Mouse (Mus musculus) myocyte (in vitro differentiated cells): ENCODE measurements around the gene Tas2r119. TPM values are rescaled to one million over a fixed set of nuclear protein-coding genes. Genes with fewer than 3 reads are reported as not detected.
A peak's percentile ranks its signal among the peaks of the same experiment; 100 is the strongest.
"Not testable (repeated sequence)": the region's sequence is repeated elsewhere in the genome, so short reads cannot be mapped to it uniquely, and the experiment has no call there.

Experiments
- H3K27me3 ChIP-seq: one replicate; pipeline ENCODE4 v1.6.1; 2011; ENCODE audit not compliant: control insufficient read depth, insufficient read depth, insufficient read length
- H3K36me3 ChIP-seq: one replicate; pipeline ENCODE4 v1.6.1; 2011; ENCODE audit not compliant: control insufficient read depth, insufficient read depth
- H3K4me2 ChIP-seq: one replicate; pipeline ENCODE4 v1.6.1; 2011; ENCODE audit warnings: low read depth, control low read depth
- H3K4me3 ChIP-seq: one replicate; pipeline ENCODE4 v1.5.1; 2011; ENCODE audit warnings: mild to moderate bottlenecking, control low read depth, moderate library complexity
- H3K79me2 ChIP-seq: one replicate; pipeline ENCODE4 v1.6.1; 2011; ENCODE audit not compliant: control insufficient read depth, insufficient read depth
- H3ac ChIP-seq: one replicate; pipeline ENCODE4 v1.6.1; 2011; ENCODE audit not compliant: control insufficient read depth, insufficient read length
- CEBPB ChIP-seq: IDR thresholded peaks from 2 replicates; pipeline ENCODE4 v1.6.1; 2011; ENCODE audit warnings: mild to moderate bottlenecking, moderate library complexity; ENCODE audit not compliant: poor library complexity, insufficient read depth, severe bottlenecking
- E2F4 ChIP-seq: IDR thresholded peaks from one replicate; pipeline ENCODE4 v1.6.1; 2011; ENCODE audit warnings: mild to moderate bottlenecking, control low read depth, moderate library complexity; ENCODE audit not compliant: insufficient read depth
- MAX ChIP-seq: IDR thresholded peaks from one replicate; pipeline ENCODE4 v1.6.1; 2011; ENCODE audit warnings: low read depth, mild to moderate bottlenecking, control low read depth
- MYOD1 ChIP-seq, 3 experiments: IDR thresholded peaks; one replicate each; pipeline ENCODE4 v1.6.1; 2011; ENCODE audit warnings: control low read depth in 2 of 3, low read depth in 2 of 3, mild to moderate bottlenecking in 2 of 3, moderate library complexity in 1 of 3; ENCODE audit not compliant: insufficient read length in 2 of 3, control insufficient read depth in 1 of 3
- MYOG ChIP-seq, 3 experiments: IDR thresholded peaks; one replicate each; pipeline ENCODE4 v1.6.1; 2011; ENCODE audit warnings: control low read depth in 2 of 3, low read depth in 2 of 3, mild to moderate bottlenecking in 2 of 3; ENCODE audit not compliant: insufficient read length in 2 of 3, control insufficient read depth in 1 of 3, insufficient read depth in 1 of 3
- POLR2A ChIP-seq: IDR thresholded peaks from one replicate; pipeline ENCODE4 v1.6.1; 2011; ENCODE audit warnings: low read depth, mild to moderate bottlenecking, control low read depth, moderate library complexity; ENCODE audit not compliant: insufficient read length
- POLR2AphosphoS2 ChIP-seq: IDR thresholded peaks from one replicate; pipeline ENCODE4 v1.6.1; 2011; ENCODE audit warnings: low read depth, control low read depth; ENCODE audit not compliant: insufficient read length
- REST ChIP-seq: IDR thresholded peaks from one replicate; pipeline ENCODE4 v1.6.1; 2011; ENCODE audit warnings: mild to moderate bottlenecking, control low read depth, moderate library complexity; ENCODE audit not compliant: insufficient read depth, insufficient read length
- SRF ChIP-seq: IDR thresholded peaks from one replicate; pipeline ENCODE4 v1.6.1; 2011; ENCODE audit warnings: low read depth; ENCODE audit not compliant: control insufficient read depth, insufficient read length
- TCF12 ChIP-seq: IDR thresholded peaks from one replicate; pipeline ENCODE4 v1.6.1; 2011; ENCODE audit warnings: mild to moderate bottlenecking, control low read depth; ENCODE audit not compliant: poor library complexity, insufficient read depth, severe bottlenecking
- TCF3 ChIP-seq: IDR thresholded peaks from one replicate; pipeline ENCODE4 v1.6.1; 2011; ENCODE audit warnings: low read depth, control low read depth; ENCODE audit not compliant: insufficient read length
- USF1 ChIP-seq: IDR thresholded peaks from one replicate; pipeline ENCODE4 v1.6.1; 2011; ENCODE audit warnings: low read depth, mild to moderate bottlenecking, control low read depth, moderate library complexity
- polyA plus RNA-seq: library from polyadenylated mRNA; unstranded; fragments of >200 nt; fragmentation: generic; extraction: Trizol; gene quantifications from one replicate; pipeline ENCODE4 v1.2.1, GENCODE M21; 2012; ENCODE audit warnings: missing spikeins

The Tas2r119 gene
- polyA plus RNA-seq, 1 experiment, result not detected

- Histone ChIP-seq H3K4me3 (no peak overlapping the region), H3K36me3 (no peaks in the 10 kb centered on the region), H3ac (no peak overlapping the region), H3K4me2 (no peak overlapping the region), H3K79me2 (no peaks in the 10 kb centered on the region), H3K27me3 (no peaks in the 10 kb centered on the region)
- TF ChIP-seq MAX (no peak), MYOD1 (IDR thresholded peaks at IDR 0.05; ENCODE audit: control insufficient read depth in 1 of 3, insufficient read length in 2 of 3, low read depth in 2 of 3) (peak in 1 of 3 experiments; percentile 75)
Measured at GRCm38 (mm10) chr15:32204908-32205307, 27.8 kb downstream of the Tas2r119 start.

DNA sequence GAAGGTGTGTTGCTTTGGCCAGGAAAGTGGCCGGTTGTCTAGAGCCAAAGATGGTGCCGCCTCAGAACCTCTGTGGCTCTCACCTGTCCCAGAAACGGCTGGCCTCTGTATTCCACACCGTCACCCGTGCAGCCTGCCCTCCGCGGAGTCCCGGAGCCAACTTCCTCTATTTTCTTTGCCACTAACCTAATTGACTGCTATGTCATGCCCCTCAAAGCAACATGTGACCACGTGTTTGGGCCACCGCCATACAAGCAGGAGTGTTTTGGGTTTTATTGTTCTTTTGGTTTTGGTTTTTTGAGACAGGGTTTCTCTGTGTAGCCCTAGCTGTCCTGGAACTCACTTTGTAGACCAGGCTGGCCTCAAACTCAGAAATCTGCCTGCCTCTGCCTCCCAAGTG lies 37.6 kb downstream of the Tas2r119 start:
- not testable (repeated sequence) for H3K36me3 ChIP-seq, H3ac ChIP-seq, H3K79me2 ChIP-seq, H3K27me3 ChIP-seq, H3K4me2 ChIP-seq, H3K4me3 ChIP-seq

- Histone ChIP-seq H3K36me3 (no peaks in the 10 kb centered on the region), H3K27me3 (peaks cover 13% of the 10 kb centered on the region), H3ac (no peak overlapping the region), H3K4me2 (no peak overlapping the region), H3K4me3 (no peak overlapping the region), H3K79me2 (no peaks in the 10 kb centered on the region)
- no peak for TF ChIP-seq MYOD1 (IDR thresholded peaks at IDR 0.05; ENCODE audit: control insufficient read depth in 1 of 3, insufficient read length in 2 of 3, low read depth in 2 of 3)
- TF ChIP-seq POLR2A, result no peak
- TF ChIP-seq REST, result no peak
- TF ChIP-seq POLR2AphosphoS2, result no peak
- no peak for TF ChIP-seq MYOG (IDR thresholded peaks at IDR 0.05; ENCODE audit: control insufficient read depth in 1 of 3, insufficient read depth in 1 of 3, insufficient read length in 2 of 3, low read depth in 2 of 3)
- no peak for TF ChIP-seq E2F4
- no peak for TF ChIP-seq TCF3
- no peak for TF ChIP-seq USF1
- no peak for TF ChIP-seq TCF12
- no peak for TF ChIP-seq SRF
- no peak for TF ChIP-seq CEBPB
- TF ChIP-seq MAX, result no peak
Measured at GRCm38 (mm10) chr15:32223028-32223427, 45.9 kb downstream of the Tas2r119 start.

DNA sequence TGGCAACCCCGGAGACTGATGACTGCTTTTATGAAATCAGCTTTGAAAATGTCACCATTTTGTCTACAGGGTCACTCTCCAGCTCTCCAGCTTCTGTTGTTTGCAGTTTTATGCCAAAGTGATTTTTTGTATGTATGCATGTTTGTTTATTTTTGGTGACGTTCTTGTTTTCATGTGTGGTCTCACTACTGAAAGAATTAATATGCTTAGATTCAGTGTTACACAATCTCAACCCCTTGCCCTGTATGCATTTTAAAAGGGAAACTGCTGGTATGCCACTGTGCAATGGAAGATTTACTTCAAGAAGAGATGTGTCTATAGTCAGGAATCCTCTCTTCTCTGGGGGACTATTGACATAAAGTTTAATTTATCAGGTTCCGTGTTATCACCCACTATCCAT lies 48.3 kb downstream of the Tas2r119 start:
- peaks cover 6% of the 10 kb centered on the region for H3K27me3 ChIP-seq
- H3ac ChIP-seq, result no peak overlapping the region
- no peak overlapping the region for H3K4me2 ChIP-seq
- no peaks in the 10 kb centered on the region for H3K36me3 ChIP-seq
- TF ChIP-seq USF1 (no peak), TCF12 (no peak), REST (no peak), TCF3 (no peak), MYOG (IDR thresholded peaks at IDR 0.05; ENCODE audit: control insufficient read depth in 1 of 3, insufficient read depth in 1 of 3, insufficient read length in 2 of 3, low read depth in 2 of 3) (no peak), SRF (no peak), E2F4 (no peak), POLR2AphosphoS2 (no peak), MAX (no peak), MYOD1 (IDR thresholded peaks at IDR 0.05; ENCODE audit: control insufficient read depth in 1 of 3, insufficient read length in 2 of 3, low read depth in 2 of 3) (no peak), CEBPB (no peak), POLR2A (no peak)
- H3K4me3 ChIP-seq, result no peak overlapping the region
- H3K79me2 ChIP-seq, result no peaks in the 10 kb centered on the region

DNA sequence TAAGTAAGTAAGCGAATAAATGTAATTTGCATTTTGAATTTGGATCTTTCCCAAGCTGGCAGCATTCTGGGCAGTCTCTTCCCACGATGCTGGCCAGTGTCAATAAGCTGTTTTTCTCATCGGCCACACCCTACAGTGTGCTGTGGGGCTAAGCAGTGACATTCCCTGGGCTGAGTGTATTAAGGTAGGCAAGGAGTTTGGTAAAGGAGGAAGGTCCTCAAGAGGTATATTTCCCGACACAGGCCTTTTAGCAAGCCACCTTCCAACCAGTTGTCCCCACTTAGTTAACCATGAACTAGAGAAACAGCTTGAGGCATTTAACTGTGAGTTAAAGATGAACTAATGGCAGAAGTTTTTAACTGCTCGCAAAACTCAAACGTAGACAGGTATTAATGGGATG lies 49.3 kb downstream of the Tas2r119 start:
- Histone ChIP-seq H3K79me2 (no peaks in the 10 kb centered on the region), H3K27me3 (peaks cover 6% of the 10 kb centered on the region), H3K4me3 (no peak overlapping the region), H3ac (no peak overlapping the region), H3K4me2 (no peak overlapping the region), H3K36me3 (no peaks in the 10 kb centered on the region)
- no peak for TF ChIP-seq REST
- no peak for TF ChIP-seq POLR2A
- TF ChIP-seq MYOG (IDR thresholded peaks at IDR 0.05; ENCODE audit: control insufficient read depth in 1 of 3, insufficient read depth in 1 of 3, insufficient read length in 2 of 3, low read depth in 2 of 3), result no peak
- TF ChIP-seq MYOD1 (IDR thresholded peaks at IDR 0.05; ENCODE audit: control insufficient read depth in 1 of 3, insufficient read length in 2 of 3, low read depth in 2 of 3), result no peak
- TF ChIP-seq TCF3, result no peak
- no peak for TF ChIP-seq POLR2AphosphoS2
- TF ChIP-seq USF1, result no peak

DNA sequence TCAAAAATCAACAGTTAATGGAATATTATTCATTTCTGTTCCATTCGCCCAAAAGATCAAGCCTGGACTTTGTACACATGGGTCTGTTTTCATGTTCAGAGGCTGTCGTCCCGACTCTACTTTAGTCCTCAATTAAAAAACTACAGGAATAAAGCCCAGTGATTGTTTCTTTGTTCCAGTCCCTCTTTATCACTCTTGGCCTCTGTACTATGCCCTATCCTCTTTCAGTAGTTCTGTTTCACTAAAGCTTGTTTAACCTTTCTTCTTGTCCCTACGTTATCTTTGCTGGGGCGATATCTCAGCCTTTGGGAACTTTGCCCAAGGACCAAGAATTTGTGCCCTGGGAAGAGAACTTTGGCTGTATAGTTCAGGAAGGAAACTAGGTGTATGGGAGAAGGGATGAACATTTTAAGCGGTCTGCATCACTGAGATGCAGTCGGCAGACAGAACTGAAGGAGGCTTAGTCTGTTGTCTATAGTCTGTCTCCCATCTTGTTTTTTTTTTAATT lies 49.9 kb downstream of the Tas2r119 start:
- TF ChIP-seq USF1 (no peak), MYOD1 (IDR thresholded peaks at IDR 0.05; ENCODE audit: control insufficient read depth in 1 of 3, insufficient read length in 2 of 3, low read depth in 2 of 3) (no peak), POLR2AphosphoS2 (no peak), MAX (no peak), TCF12 (no peak), POLR2A (no peak), TCF3 (no peak), E2F4 (no peak), SRF (no peak), REST (no peak), CEBPB (no peak), MYOG (IDR thresholded peaks at IDR 0.05; ENCODE audit: control insufficient read depth in 1 of 3, insufficient read depth in 1 of 3, insufficient read length in 2 of 3, low read depth in 2 of 3) (no peak)
- Histone ChIP-seq H3ac (no peak overlapping the region), H3K4me2 (no peak overlapping the region), H3K4me3 (no peak overlapping the region), H3K36me3 (no peaks in the 10 kb centered on the region), H3K27me3 (peaks cover 6% of the 10 kb centered on the region), H3K79me2 (no peaks in the 10 kb centered on the region)
